Mouse (Mus musculus): Measurements from ENCODE around the gene Abhd14b. TPM values are rescaled to one million over a fixed set of nuclear protein-coding genes. Genes with fewer than 3 reads are reported as not detected.

Gene Abhd14b
- total RNA-seq, 1 experiment, result 1.9 TPM

GRCm38 (mm10) chr9:106481676-106482075 lies 34.4 kb downstream of the Abhd14b start:
- TF ChIP-seq CHD2 (IDR thresholded peaks at IDR 0.05; ENCODE audit: low read depth, low read length) (no peak), ZC3H11A (IDR thresholded peaks at IDR 0.05; ENCODE audit: borderline replicate concordance, low read depth, low read length) (no peak), MAFK (IDR thresholded peaks at IDR 0.05; ENCODE audit: insufficient read depth, low read depth, low read length) (no peak), HCFC1 (IDR thresholded peaks at IDR 0.05; ENCODE audit: borderline replicate concordance, insufficient read depth, low read length) (no peak), ZNF384 (IDR thresholded peaks at IDR 0.05; ENCODE audit: low read depth, low read length) (no peak)
- H3K4me3 ChIP-seq (ENCODE audit: insufficient read depth in 1 of 2, low read depth in 1 of 2, low read length in 2 of 2, poor library complexity in 1 of 2, severe bottlenecking in 1 of 2), result no peak overlapping the region
- in situ Hi-C loops (cut with MboI; ENCODE audit: low sequenced_read_pairs in 2 of 2, unreplicated experiment in 2 of 2), result no loop called here
- no peak for DNase-seq (ENCODE audit: low read depth, low spot score)
- no peak overlapping the region for H3K27ac ChIP-seq (ENCODE audit: insufficient read depth, low read depth, low read length, poor library complexity, severe bottlenecking)
- no peaks in the 10 kb centered on the region for H3K9me3 ChIP-seq (ENCODE audit: control insufficient read depth, insufficient read depth, low read depth, low read length)
- H3K36me3 ChIP-seq (ENCODE audit: control insufficient read depth, insufficient read depth, low read length, poor library complexity, severe bottlenecking), result peaks cover 52% of the 10 kb centered on the region
- peaks cover 0 to 17% of the 10 kb centered on the region in 2 experiments; a peak in 2 of 4 replicates for H3K4me1 ChIP-seq (ENCODE audit: control insufficient read depth in 2 of 2, insufficient read depth in 2 of 2, low read length in 2 of 2, poor library complexity in 1 of 2)
- no peak overlapping the region for H3K9ac ChIP-seq (ENCODE audit: insufficient read depth, low read depth, low read length, poor library complexity, severe bottlenecking)

- in situ Hi-C loops (cut with MboI; ENCODE audit: low sequenced_read_pairs in 2 of 2, unreplicated experiment in 2 of 2), result no loop called here
- peaks cover 52% of the 10 kb centered on the region for H3K36me3 ChIP-seq (ENCODE audit: control insufficient read depth, insufficient read depth, low read length, poor library complexity, severe bottlenecking)
Observed at GRCm38 (mm10) chr9:106482578-106483115, 35.4 kb downstream of the Abhd14b start.

GRCm38 (mm10) chr9:106483136-106483535 lies 35.9 kb downstream of the Abhd14b start:
- H3K4me1 ChIP-seq (ENCODE audit: control insufficient read depth in 2 of 2, insufficient read depth in 2 of 2, low read length in 2 of 2, poor library complexity in 1 of 2), result peaks cover 0 to 17% of the 10 kb centered on the region in 2 experiments; a peak in 2 of 4 replicates

More at GRCm38 (mm10) chr9:106482578-106483115, 35.4 kb downstream of the Abhd14b start:
- DNase-seq (ENCODE audit: low read depth, low spot score), result no peak
- no peak overlapping the region; the same call in 1 of the 2 replicates for H3K27ac ChIP-seq (ENCODE audit: insufficient read depth, low read depth, low read length, poor library complexity, severe bottlenecking)
- TF ChIP-seq ZNF384 (IDR thresholded peaks at IDR 0.05; ENCODE audit: low read depth, low read length) (no peak), HCFC1 (IDR thresholded peaks at IDR 0.05; ENCODE audit: borderline replicate concordance, insufficient read depth, low read length) (no peak), MAFK (IDR thresholded peaks at IDR 0.05; ENCODE audit: insufficient read depth, low read depth, low read length) (no peak), ZC3H11A (IDR thresholded peaks at IDR 0.05; ENCODE audit: borderline replicate concordance, low read depth, low read length) (no peak), CHD2 (IDR thresholded peaks at IDR 0.05; ENCODE audit: low read depth, low read length) (no peak)
- no peaks in the 10 kb centered on the region for H3K9me3 ChIP-seq (ENCODE audit: control insufficient read depth, insufficient read depth, low read depth, low read length)
- H3K4me1 ChIP-seq (ENCODE audit: control insufficient read depth in 2 of 2, insufficient read depth in 2 of 2, low read length in 2 of 2, poor library complexity in 1 of 2), result peaks cover 0 to 17% of the 10 kb centered on the region in 2 experiments; a peak in 2 of 4 replicates
- no peak overlapping the region for H3K9ac ChIP-seq (ENCODE audit: insufficient read depth, low read depth, low read length, poor library complexity, severe bottlenecking)
- H3K4me3 ChIP-seq (ENCODE audit: insufficient read depth in 1 of 2, low read depth in 1 of 2, low read length in 2 of 2, poor library complexity in 1 of 2, severe bottlenecking in 1 of 2), result peak overlapping the region in 1 of 2 experiments; percentile 15; a peak in 1 of 4 replicates

GRCm38 (mm10) chr9:106483606-106484005 lies 36.3 kb downstream of the Abhd14b start:
- TF ChIP-seq ZNF384 (IDR thresholded peaks at IDR 0.05; ENCODE audit: low read depth, low read length) (no peak), MAFK (IDR thresholded peaks at IDR 0.05; ENCODE audit: insufficient read depth, low read depth, low read length) (no peak), HCFC1 (IDR thresholded peaks at IDR 0.05; ENCODE audit: borderline replicate concordance, insufficient read depth, low read length) (no peak), CHD2 (IDR thresholded peaks at IDR 0.05; ENCODE audit: low read depth, low read length) (no peak), ZC3H11A (IDR thresholded peaks at IDR 0.05; ENCODE audit: borderline replicate concordance, low read depth, low read length) (no peak)
- in situ Hi-C loops (cut with MboI; ENCODE audit: low sequenced_read_pairs in 2 of 2, unreplicated experiment in 2 of 2), result no loop called here
- H3K4me1 ChIP-seq (ENCODE audit: control insufficient read depth in 2 of 2, insufficient read depth in 2 of 2, low read length in 2 of 2, poor library complexity in 1 of 2), result peaks cover 0 to 17% of the 10 kb centered on the region in 2 experiments; a peak in 2 of 4 replicates
- no peak overlapping the region for H3K4me3 ChIP-seq (ENCODE audit: insufficient read depth in 1 of 2, low read depth in 1 of 2, low read length in 2 of 2, poor library complexity in 1 of 2, severe bottlenecking in 1 of 2)
- no peaks in the 10 kb centered on the region for H3K9me3 ChIP-seq (ENCODE audit: control insufficient read depth, insufficient read depth, low read depth, low read length)
- no peak overlapping the region for H3K9ac ChIP-seq (ENCODE audit: insufficient read depth, low read depth, low read length, poor library complexity, severe bottlenecking)
- DNase-seq (ENCODE audit: low read depth, low spot score), result no peak
- H3K36me3 ChIP-seq (ENCODE audit: control insufficient read depth, insufficient read depth, low read length, poor library complexity, severe bottlenecking), result peaks cover 52% of the 10 kb centered on the region
- no peak overlapping the region for H3K27ac ChIP-seq (ENCODE audit: insufficient read depth, low read depth, low read length, poor library complexity, severe bottlenecking)

More at GRCm38 (mm10) chr9:106483136-106483535, 35.9 kb downstream of the Abhd14b start:
- TF ChIP-seq HCFC1 (IDR thresholded peaks at IDR 0.05; ENCODE audit: borderline replicate concordance, insufficient read depth, low read length) (no peak), ZC3H11A (IDR thresholded peaks at IDR 0.05; ENCODE audit: borderline replicate concordance, low read depth, low read length) (no peak), ZNF384 (IDR thresholded peaks at IDR 0.05; ENCODE audit: low read depth, low read length) (no peak), MAFK (IDR thresholded peaks at IDR 0.05; ENCODE audit: insufficient read depth, low read depth, low read length) (no peak), CHD2 (IDR thresholded peaks at IDR 0.05; ENCODE audit: low read depth, low read length) (no peak)
- DNase-seq (ENCODE audit: low read depth, low spot score), result no peak
- H3K27ac ChIP-seq (ENCODE audit: insufficient read depth, low read depth, low read length, poor library complexity, severe bottlenecking), result no peak overlapping the region; the same call in 1 of the 2 replicates
- no peak overlapping the region for H3K4me3 ChIP-seq (ENCODE audit: insufficient read depth in 1 of 2, low read depth in 1 of 2, low read length in 2 of 2, poor library complexity in 1 of 2, severe bottlenecking in 1 of 2)
- peaks cover 52% of the 10 kb centered on the region for H3K36me3 ChIP-seq (ENCODE audit: control insufficient read depth, insufficient read depth, low read length, poor library complexity, severe bottlenecking)
- in situ Hi-C loops (cut with MboI; ENCODE audit: low sequenced_read_pairs in 2 of 2, unreplicated experiment in 2 of 2), result no loop called here
- H3K9ac ChIP-seq (ENCODE audit: insufficient read depth, low read depth, low read length, poor library complexity, severe bottlenecking), result no peak overlapping the region
- H3K9me3 ChIP-seq (ENCODE audit: control insufficient read depth, insufficient read depth, low read depth, low read length), result no peaks in the 10 kb centered on the region
